Mouse (Mus musculus) midbrain, embryonic 10.5 days (tissue): ENCODE measurements around the gene Tom1l1. TPM values are rescaled to one million over a fixed set of nuclear protein-coding genes. Genes with fewer than 3 reads are reported as not detected.

ENCODE experiments used
- DNase-seq: peaks from one replicate; pipeline ENCODE4 v3.0.0-alpha.2; 2017; ENCODE audit warnings: low spot score
- H3K27ac ChIP-seq: fragments of 300-500 bp; sonication (generic); replicated peaks from 2 replicates; pipeline ENCODE4 v1.5.1; 2016; ENCODE audit warnings: mild to moderate bottlenecking
- H3K27me3 ChIP-seq: fragments of 300-500 bp; sonication (generic); 2 replicates; pipeline ENCODE4 v1.6.1; 2016; ENCODE audit warnings: low read depth, mild to moderate bottlenecking; ENCODE audit not compliant: poor library complexity, severe bottlenecking
- H3K36me3 ChIP-seq: fragments of 300-500 bp; sonication (generic); 2 replicates; pipeline ENCODE4 v1.6.1; 2016; ENCODE audit warnings: mild to moderate bottlenecking, moderate library complexity
- H3K4me1 ChIP-seq: fragments of 300-500 bp; sonication (generic); 2 replicates; pipeline ENCODE4 v1.6.1; 2016
- H3K4me3 ChIP-seq: fragments of 300-500 bp; sonication (generic); 2 replicates; pipeline ENCODE4 v1.5.1; 2016; ENCODE audit warnings: mild to moderate bottlenecking, moderate library complexity
- H3K9me3 ChIP-seq: fragments of 300-500 bp; sonication (generic); replicated peaks from 2 replicates; pipeline ENCODE4 v1.6.1; 2016; ENCODE audit warnings: mild to moderate bottlenecking
- WGBS: fragments of 180-500 bp; shearing (Covaris S2); methylation state at CpG from one replicate; pipeline ENCODE4 v1.1.7; 2016; 5-methylcytosine and 5-hydroxymethylcytosine counted together
- polyA plus RNA-seq: library from polyadenylated mRNA; unstranded; fragments of >200 nt; fragmentation: Nextera tagmentation; extraction: Ambion mirVana; gene quantifications from 2 replicates; pipeline ENCODE4 v1.2.1, GENCODE M21; 2016

Gene Tom1l1
- polyA plus RNA-seq, 1 experiment from 2014 or later, result 20.8 TPM

GRCm38 (mm10) chr11:90687040-90687439 lies 1.1 kb downstream of the Tom1l1 start:
- WGBS, result 1% methylated on average over 17 of the region's 17 CpGs
- peaks cover 28% of the 10 kb centered on the region for H3K4me1 ChIP-seq
- no peak for DNase-seq
- peaks cover 15% of the 10 kb centered on the region for H3K36me3 ChIP-seq
- H3K9me3 ChIP-seq, result no peaks in the 10 kb centered on the region
- H3K27me3 ChIP-seq, result peaks cover 18% of the 10 kb centered on the region
- H3K27ac ChIP-seq, result peak overlapping the region; percentile 84
- H3K4me3 ChIP-seq, result peak overlapping the region; percentile 77

- 73% methylated on average over 13 of the region's 13 CpGs for WGBS
- Histone ChIP-seq H3K9me3 (no peaks in the 10 kb centered on the region), H3K27ac (peak overlapping the region; percentile 84; the same call in 1 of the 2 replicates), H3K4me1 (peaks cover 28% of the 10 kb centered on the region), H3K36me3 (peaks cover 15% of the 10 kb centered on the region), H3K4me3 (peak overlapping the region; percentile 77), H3K27me3 (peaks cover 18% of the 10 kb centered on the region)
- DNase-seq, result peak; percentile 27
Observed at GRCm38 (mm10) chr11:90686287-90687025, 1.7 kb downstream of the Tom1l1 start.

DNA sequence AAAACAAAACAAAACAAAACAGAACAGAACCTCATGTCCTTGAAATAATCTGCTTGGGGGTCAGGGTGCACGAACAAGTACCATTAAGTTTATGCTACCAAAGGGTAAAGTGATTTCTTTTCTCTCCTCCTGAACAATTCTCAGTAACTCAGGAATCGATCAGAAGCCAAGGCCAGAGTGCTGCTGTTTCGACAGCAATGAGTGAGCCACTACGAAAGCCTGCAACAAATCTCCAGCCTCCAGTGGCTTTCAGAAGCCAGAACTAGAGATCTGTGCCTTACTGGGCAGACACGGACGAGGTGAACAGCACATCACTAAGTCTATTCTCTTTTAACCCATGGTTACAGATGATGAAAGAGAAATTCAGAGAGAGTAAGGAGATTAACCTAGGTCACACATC lies 3.0 kb downstream of the Tom1l1 start:
- H3K9me3 ChIP-seq, result no peaks in the 10 kb centered on the region
- DNase-seq, result no peak
- H3K4me1 ChIP-seq, result peaks cover 28% of the 10 kb centered on the region
- peaks cover 22% of the 10 kb centered on the region for H3K36me3 ChIP-seq
- peaks cover 18% of the 10 kb centered on the region for H3K27me3 ChIP-seq
- H3K4me3 ChIP-seq, result no peak overlapping the region
- 79% methylated on average over 6 of the region's 6 CpGs for WGBS
- no peak overlapping the region for H3K27ac ChIP-seq

DNA sequence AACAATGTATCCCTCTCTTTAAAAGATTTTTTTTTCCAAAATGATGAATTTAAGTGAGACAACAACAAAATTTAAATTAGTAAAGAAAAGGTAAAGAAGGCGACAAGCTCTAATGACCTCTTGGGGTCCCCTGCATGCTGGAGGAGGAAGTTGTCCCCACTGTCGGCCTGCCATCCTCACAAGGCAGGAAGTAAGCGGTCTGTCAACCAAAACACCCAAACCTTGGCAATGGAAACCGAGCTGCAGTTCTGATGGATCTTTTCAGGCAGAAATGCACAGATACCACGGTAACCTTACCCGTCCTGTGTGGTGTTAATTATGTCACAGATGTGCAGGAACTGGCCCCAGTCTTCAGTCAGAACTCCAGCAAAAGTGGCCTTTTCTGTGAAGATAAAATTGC lies 3.4 kb downstream of the Tom1l1 start:
- no peak for DNase-seq

DNA sequence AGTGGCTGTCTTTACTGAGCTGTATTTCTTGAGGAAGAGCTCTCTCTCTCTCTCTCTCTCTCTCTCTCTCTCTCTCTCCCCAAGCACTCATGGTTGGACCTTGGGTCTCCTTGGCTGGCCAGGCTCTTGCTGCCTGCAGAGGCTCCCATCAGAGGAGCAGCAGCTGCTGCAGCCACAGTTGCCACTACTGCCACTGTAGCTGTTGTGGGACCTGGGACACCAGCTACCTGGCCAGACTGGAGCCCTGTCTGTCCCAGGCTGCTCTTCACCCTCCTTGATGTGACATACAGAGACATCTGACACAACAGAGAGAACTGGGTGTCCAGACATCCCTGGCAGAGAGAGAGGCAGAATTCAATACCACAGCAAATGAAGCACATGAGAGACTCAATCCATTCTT lies 7.0 kb downstream of the Tom1l1 start:
- no peak overlapping the region for H3K4me3 ChIP-seq
- no peak for DNase-seq
- H3K36me3 ChIP-seq, result peaks cover 22% of the 10 kb centered on the region
- no peaks in the 10 kb centered on the region for H3K9me3 ChIP-seq
- H3K4me1 ChIP-seq, result peaks cover 21% of the 10 kb centered on the region
- peaks cover 3% of the 10 kb centered on the region for H3K27me3 ChIP-seq
- H3K27ac ChIP-seq, result no peak overlapping the region

More for the DNA sequence above, 3.4 kb downstream of the Tom1l1 start:
- WGBS, result 71% methylated on average over 6 of the region's 6 CpGs
- Histone ChIP-seq H3K4me3 (no peak overlapping the region), H3K36me3 (peaks cover 22% of the 10 kb centered on the region), H3K9me3 (no peaks in the 10 kb centered on the region), H3K4me1 (peaks cover 26% of the 10 kb centered on the region), H3K27me3 (peaks cover 18% of the 10 kb centered on the region), H3K27ac (no peak overlapping the region)

GRCm38 (mm10) chr11:90678582-90678981 lies 9.6 kb downstream of the Tom1l1 start:
- H3K27me3 ChIP-seq, result no peaks in the 10 kb centered on the region
- H3K36me3 ChIP-seq, result peaks cover 19% of the 10 kb centered on the region
- H3K4me1 ChIP-seq, result peaks cover 13% of the 10 kb centered on the region
- WGBS, result 84% methylated on average over 5 of the region's 5 CpGs
- H3K9me3 ChIP-seq, result no peaks in the 10 kb centered on the region
- no peak for DNase-seq
- H3K27ac ChIP-seq, result no peak overlapping the region
- no peak overlapping the region for H3K4me3 ChIP-seq

DNA sequence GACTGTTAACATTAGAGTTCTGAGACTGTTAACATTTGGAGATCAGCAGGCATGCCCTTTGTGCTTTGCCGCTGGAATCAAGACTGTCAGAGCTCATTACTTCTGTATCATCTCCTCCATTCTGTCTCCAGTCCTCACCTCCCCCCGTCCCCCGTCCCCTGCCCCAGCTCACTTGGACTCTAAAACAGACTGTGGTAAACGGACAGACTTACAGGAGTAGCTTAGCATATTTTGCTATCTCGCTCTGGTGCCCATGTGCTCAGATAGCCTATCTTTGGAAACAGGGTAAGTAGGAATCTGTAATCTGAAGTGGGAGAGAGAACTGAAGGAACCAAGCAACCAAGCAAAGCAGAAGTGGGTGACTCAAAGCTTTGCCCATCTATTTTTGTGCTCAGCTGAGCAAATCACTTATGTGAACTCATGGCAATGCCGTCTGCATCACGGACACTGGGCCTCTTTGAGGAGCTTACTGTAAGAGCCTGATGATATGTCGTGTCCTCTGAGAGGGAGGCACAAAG lies 10.3 kb downstream of the Tom1l1 start:
- WGBS, result 68% methylated on average over 8 of the region's 8 CpGs
- H3K4me3 ChIP-seq, result no peak overlapping the region; the same call in 1 of the 2 replicates
- no peaks in the 10 kb centered on the region for H3K27me3 ChIP-seq
- DNase-seq, result no peak
- H3K36me3 ChIP-seq, result peaks cover 20% of the 10 kb centered on the region
- H3K9me3 ChIP-seq, result no peaks in the 10 kb centered on the region
- H3K27ac ChIP-seq, result no peak overlapping the region
- peaks cover 13% of the 10 kb centered on the region for H3K4me1 ChIP-seq

DNA sequence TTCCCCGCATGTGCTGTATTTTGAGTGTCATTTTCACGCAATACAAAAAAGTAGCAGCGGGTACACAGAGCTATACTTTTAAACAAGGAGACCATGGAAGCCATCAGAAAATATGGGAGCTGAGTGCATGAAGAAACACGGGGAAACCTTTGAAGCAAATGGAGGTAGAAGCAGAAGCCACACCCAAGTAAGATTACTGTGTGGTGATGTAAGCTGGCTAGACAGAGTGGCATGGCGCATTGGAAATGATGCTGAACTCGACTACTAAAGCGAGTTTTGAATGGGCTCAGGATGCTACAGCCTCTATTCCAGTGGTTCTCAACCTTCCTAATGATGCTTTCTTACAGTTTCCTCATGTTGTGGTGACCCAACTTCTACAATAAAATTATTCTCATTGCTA lies 11.1 kb downstream of the Tom1l1 start:
- no peaks in the 10 kb centered on the region for H3K9me3 ChIP-seq
- H3K4me1 ChIP-seq, result peaks cover 13% of the 10 kb centered on the region
- H3K4me3 ChIP-seq, result no peak overlapping the region
- no peak for DNase-seq
- H3K36me3 ChIP-seq, result peaks cover 17% of the 10 kb centered on the region; the same call in 1 of the 2 replicates
- no peak overlapping the region for H3K27ac ChIP-seq
- 92% methylated on average over 7 of the region's 7 CpGs for WGBS
- H3K27me3 ChIP-seq, result no peaks in the 10 kb centered on the region

- Histone ChIP-seq H3K36me3 (peaks cover 10% of the 10 kb centered on the region; the same call in 1 of the 2 replicates), H3K4me3 (no peak overlapping the region), H3K9me3 (no peaks in the 10 kb centered on the region), H3K4me1 (peaks cover 13% of the 10 kb centered on the region), H3K27ac (no peak overlapping the region), H3K27me3 (no peaks in the 10 kb centered on the region)
- no peak for DNase-seq
- 84% methylated on average over 5 of the region's 5 CpGs for WGBS
Observed at GRCm38 (mm10) chr11:90675479-90676110, 12.6 kb downstream of the Tom1l1 start.

- peaks cover 19% of the 10 kb centered on the region for H3K36me3 ChIP-seq
- 94% methylated on average over 6 of the region's 6 CpGs for WGBS
Observed at GRCm38 (mm10) chr11:90667325-90667724, 20.8 kb downstream of the Tom1l1 start.

GRCm38 (mm10) chr11:90666916-90667315 lies 21.2 kb downstream of the Tom1l1 start:
- H3K27ac ChIP-seq, result peak overlapping the region; percentile 77; the same call in 1 of the 2 replicates
- H3K4me1 ChIP-seq, result peaks cover 41% of the 10 kb centered on the region
- WGBS, result 79% methylated on average over 4 of the region's 4 CpGs
- no peaks in the 10 kb centered on the region for H3K27me3 ChIP-seq
- H3K36me3 ChIP-seq, result peaks cover 16% of the 10 kb centered on the region
- H3K4me3 ChIP-seq, result no peak overlapping the region
- no peaks in the 10 kb centered on the region for H3K9me3 ChIP-seq
- no peak for DNase-seq

More at GRCm38 (mm10) chr11:90667325-90667724, 20.8 kb downstream of the Tom1l1 start:
- Histone ChIP-seq H3K4me3 (no peak overlapping the region), H3K4me1 (peaks cover 41% of the 10 kb centered on the region), H3K9me3 (no peaks in the 10 kb centered on the region), H3K27ac (no peak overlapping the region), H3K27me3 (no peaks in the 10 kb centered on the region)
- DNase-seq, result no peak

DNA sequence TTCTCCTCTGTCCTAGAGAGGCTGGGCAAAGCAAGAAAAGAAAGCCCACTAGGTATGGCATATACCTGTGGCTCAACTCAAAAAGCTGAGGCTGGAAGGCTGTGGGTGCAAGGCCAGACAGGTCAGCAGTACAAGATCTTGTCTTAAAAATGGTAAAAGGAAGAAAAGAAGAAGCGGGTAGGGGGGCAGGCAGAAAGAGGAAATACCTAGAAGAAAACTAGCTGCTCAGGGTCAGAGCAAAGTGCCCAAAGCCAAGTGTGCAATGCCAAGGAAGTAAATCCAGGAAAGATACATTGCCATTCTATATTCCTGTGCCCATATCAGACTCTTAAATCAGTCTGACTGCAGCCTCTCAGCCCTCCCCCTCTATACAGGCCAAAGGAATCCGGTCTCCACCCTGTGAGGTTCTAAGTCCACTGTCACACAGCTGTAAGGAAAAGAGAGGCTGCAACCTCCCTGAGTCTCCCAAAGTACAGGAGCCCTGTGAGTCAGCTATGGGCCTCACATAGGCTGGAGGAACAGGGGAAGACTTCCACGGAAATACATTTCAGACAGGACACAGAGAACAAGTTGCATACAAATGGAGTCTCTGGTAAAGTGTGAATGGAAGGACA lies 21.9 kb downstream of the Tom1l1 start:
- no peaks in the 10 kb centered on the region for H3K9me3 ChIP-seq
- 81% methylated on average over 3 of the region's 3 CpGs for WGBS
- no peaks in the 10 kb centered on the region for H3K27me3 ChIP-seq
- H3K4me3 ChIP-seq, result no peak overlapping the region
- H3K27ac ChIP-seq, result peak overlapping the region; percentile 77
- H3K36me3 ChIP-seq, result peaks cover 20% of the 10 kb centered on the region
- no peak for DNase-seq
- peaks cover 41% of the 10 kb centered on the region for H3K4me1 ChIP-seq
